Mouse (Mus musculus) liver, embryonic 14.5 days (tissue): ENCODE results near the gene Hnrnpab. TPM values are rescaled to one million over a fixed set of nuclear protein-coding genes. Genes with fewer than 3 reads are reported as not detected.
"Not testable (repeated sequence)": the region's sequence is repeated elsewhere in the genome, so short reads cannot be mapped to it uniquely, and the experiment has no call there.

Experiments
- ATAC-seq: fragments of 200-750 bp; cut with Nextera tagmentation; 2 replicates; pipeline ENCODE4 v1.8.0; 2017; ENCODE audit warnings: moderate number of reproducible peaks, mild to moderate bottlenecking, moderate library complexity; ENCODE audit not compliant: insufficient read depth
- DNase-seq, 3 experiments: peaks; one replicate each; pipeline ENCODE4 v3.0.0-alpha.2; 2012 to 2013; ENCODE audit warnings: low read depth in 3 of 3, low spot score in 3 of 3
- H3K27ac ChIP-seq: fragments of 300-500 bp; sonication (generic); 2 replicates; pipeline ENCODE4 v1.5.1; 2014; ENCODE audit warnings: moderate library complexity, mild to moderate bottlenecking, control low read depth, inconsistent platforms
- H3K27me3 ChIP-seq: fragments of 300-500 bp; sonication (generic); 2 replicates; pipeline ENCODE4 v1.6.1; 2014; ENCODE audit warnings: mild to moderate bottlenecking, low read length, moderate library complexity; ENCODE audit not compliant: control insufficient read depth, insufficient read depth
- H3K36me3 ChIP-seq: fragments of 300-500 bp; sonication (generic); replicated peaks from 2 replicates; pipeline ENCODE4 v1.6.1; 2014; ENCODE audit warnings: low read depth; ENCODE audit not compliant: control insufficient read depth, insufficient read depth
- H3K4me1 ChIP-seq, 2 experiments: fragments of 200-500 bp in 1 of 2; fragments of 300-500 bp in 1 of 2; sonication (generic) in 1 of 2; replicated peaks; 2 replicates each; pipeline ENCODE4 v1.6.1; 2012 to 2014; ENCODE audit warnings: antibody characterized with exemption in 1 of 2, inconsistent platforms in 1 of 2, low read length in 1 of 2; ENCODE audit not compliant: control insufficient read depth in 2 of 2, insufficient read depth in 2 of 2
- H3K4me2 ChIP-seq: fragments of 300-500 bp; sonication (generic); 2 replicates; pipeline ENCODE4 v1.6.1; 2014; ENCODE audit warnings: low read depth, mild to moderate bottlenecking, control low read depth, moderate library complexity
- H3K4me3 ChIP-seq, 2 experiments: fragments of 200-500 bp in 1 of 2; fragments of 300-500 bp in 1 of 2; sonication (generic) in 1 of 2; 2 replicates each; pipeline ENCODE4 v1.5.1; 2012 to 2014; ENCODE audit warnings: low read depth in 2 of 2, low read length in 2 of 2, mild to moderate bottlenecking in 2 of 2, control low read depth in 1 of 2, inconsistent platforms in 1 of 2, moderate library complexity in 1 of 2; ENCODE audit not compliant: insufficient read depth in 1 of 2
- H3K9ac ChIP-seq: fragments of 300-500 bp; sonication (generic); replicated peaks from 2 replicates; pipeline ENCODE4 v1.6.1; 2014; ENCODE audit warnings: mild to moderate bottlenecking, control low read depth, moderate library complexity
- H3K9me3 ChIP-seq: fragments of 300-500 bp; sonication (generic); 2 replicates; pipeline ENCODE4 v1.6.1; 2016; ENCODE audit warnings: low read length, mixed read lengths; ENCODE audit not compliant: control insufficient read depth
- CTCF ChIP-seq: IDR thresholded peaks from 2 replicates; pipeline ENCODE4 v1.5.1; 2016; ENCODE audit warnings: antibody characterized with exemption, low read depth, control low read depth
- EP300 ChIP-seq: IDR thresholded peaks from 2 replicates; pipeline ENCODE4 v1.6.1; 2016; ENCODE audit warnings: antibody characterized with exemption, low read depth
- WGBS: fragments of 180-500 bp; shearing (Covaris S2); extraction: QIAGEN DNeasy Blood & Tissue Kit; methylation state at CpG from one replicate; pipeline ENCODE4 v1.1.7; 2014; ENCODE audit not compliant: insufficient replicate concordance; 5-methylcytosine and 5-hydroxymethylcytosine counted together
- polyA plus RNA-seq, 2 experiments: library from polyadenylated mRNA; depleted of rRNA in 1 of 2; stranded (reverse) in 1 of 2; unstranded in 1 of 2; fragments of >200 nt; fragmentation: Nextera tagmentation in 1 of 2; extraction: Ambion mirVana in 1 of 2; gene quantifications; 2 replicates each; pipeline versions ENCODE4 v1.2.1 to v1.2.3; 2012 to 2014

Gene Hnrnpab
- polyA plus RNA-seq, 2 experiments = 220 to 260 TPM

- ATAC-seq = no peak
- 3% methylated on average over 4 of the region's 4 CpGs for WGBS
- Histone ChIP-seq H3K4me2 (no peak overlapping the region), H3K27ac (no peak overlapping the region), H3K4me3 (no peak overlapping the region), H3K4me1 (peaks cover 6 to 25% of the 10 kb centered on the region in 2 experiments), H3K27me3 (no peaks in the 10 kb centered on the region), H3K36me3 (peaks cover 5% of the 10 kb centered on the region), H3K9me3 (no peaks in the 10 kb centered on the region), H3K9ac (no peak overlapping the region)
- DNase-seq = peak in 1 of 3 experiments; percentile 53
- TF ChIP-seq CTCF (peak; percentile 89), EP300 (no peak)
These were observed 11.0 kb upstream of the Hnrnpab start for GRCm38 (mm10) chr11:51617693-51618092.

DNA sequence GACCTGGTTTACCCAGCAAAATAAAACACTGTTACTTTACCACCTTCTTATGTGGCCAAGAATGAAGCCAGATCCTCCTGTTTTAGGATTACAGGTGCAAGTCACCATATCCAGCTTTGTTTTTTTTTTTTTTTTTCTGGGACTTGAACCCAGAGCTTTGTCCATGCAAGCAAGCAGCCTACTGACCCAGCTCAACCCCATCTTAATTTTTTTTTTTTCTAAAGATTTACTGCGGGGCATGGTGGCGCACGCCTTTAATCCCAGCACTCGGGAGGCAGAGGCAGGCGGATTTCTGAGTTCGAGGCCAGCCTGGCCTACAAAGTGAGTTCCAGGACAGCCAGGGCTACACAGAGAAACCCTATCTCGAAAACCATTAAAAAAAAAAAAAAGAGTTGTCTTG is 9.5 kb upstream of the Hnrnpab start:
- H3K36me3 ChIP-seq, H3K9me3 ChIP-seq, ATAC-seq, H3K27me3 ChIP-seq, DNase-seq: not testable (repeated sequence)
- Histone ChIP-seq H3K4me3 (peak overlapping the region; percentile 60 to 74), H3K4me2 (peak overlapping the region; percentile 97), H3K4me1 (peaks cover 6 to 19% of the 10 kb centered on the region in 2 experiments), H3K27ac (peak overlapping the region; percentile 84), H3K9ac (peak overlapping the region; percentile 95)
- 78% methylated on average over 7 of the region's 7 CpGs for WGBS

DNA sequence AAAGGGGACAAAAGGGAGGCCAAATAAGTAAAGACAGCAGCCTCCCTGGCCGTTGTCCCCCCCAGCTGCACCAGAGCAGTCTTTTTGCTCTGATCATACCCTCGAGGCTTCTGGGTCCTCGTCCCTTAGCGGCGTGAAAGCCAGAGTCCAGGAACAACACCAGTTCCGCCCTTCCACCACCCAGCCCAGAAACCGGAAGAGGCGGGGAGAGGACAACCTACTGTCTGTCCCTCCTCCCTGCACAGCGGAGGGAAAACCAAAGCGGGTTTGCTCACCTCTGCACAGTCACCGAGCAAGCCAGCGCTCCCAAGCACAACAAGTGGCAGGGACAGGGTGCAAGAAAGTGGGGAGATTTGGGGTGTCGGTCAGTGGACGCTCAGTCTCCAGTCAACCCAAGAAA is 9.0 kb upstream of the Hnrnpab start:
- TF ChIP-seq EP300 (no peak), CTCF (no peak)
- Histone ChIP-seq H3K4me2 (peak overlapping the region; percentile 97), H3K27me3 (no peaks in the 10 kb centered on the region), H3K9me3 (no peaks in the 10 kb centered on the region), H3K9ac (peak overlapping the region; percentile 95), H3K36me3 (no peaks in the 10 kb centered on the region), H3K4me1 (peaks cover 6 to 16% of the 10 kb centered on the region in 2 experiments), H3K4me3 (peak overlapping the region; percentile 60 to 74), H3K27ac (peak overlapping the region; percentile 84)
- under 1% methylated on average over 14 of the region's 14 CpGs for WGBS
- DNase-seq = peak; percentile 76 to 81 (median 77)
- ATAC-seq = peak; percentile 76

GRCm38 (mm10) chr11:51615129-51615528 is 8.5 kb upstream of the Hnrnpab start:
- H3K4me2 ChIP-seq = peak overlapping the region; percentile 97
- H3K27me3 ChIP-seq = no peaks in the 10 kb centered on the region
- H3K27ac ChIP-seq = peak overlapping the region; percentile 84
- H3K4me3 ChIP-seq = peak overlapping the region; percentile 60 to 74
- no peak for TF ChIP-seq CTCF
- TF ChIP-seq EP300 = no peak
- peak overlapping the region; percentile 95 for H3K9ac ChIP-seq
- H3K4me1 ChIP-seq = peaks cover 6 to 14% of the 10 kb centered on the region in 2 experiments
- no peaks in the 10 kb centered on the region for H3K9me3 ChIP-seq
- ATAC-seq (no peak), DNase-seq (no peak)
- H3K36me3 ChIP-seq = no peaks in the 10 kb centered on the region
- WGBS = 31% methylated on average over 7 of the region's 7 CpGs

GRCm38 (mm10) chr11:51614256-51614655 is 7.6 kb upstream of the Hnrnpab start:
- no peaks in the 10 kb centered on the region for H3K27me3 ChIP-seq
- no peak for DNase-seq
- TF ChIP-seq CTCF = no peak
- no peak for TF ChIP-seq EP300

DNA sequence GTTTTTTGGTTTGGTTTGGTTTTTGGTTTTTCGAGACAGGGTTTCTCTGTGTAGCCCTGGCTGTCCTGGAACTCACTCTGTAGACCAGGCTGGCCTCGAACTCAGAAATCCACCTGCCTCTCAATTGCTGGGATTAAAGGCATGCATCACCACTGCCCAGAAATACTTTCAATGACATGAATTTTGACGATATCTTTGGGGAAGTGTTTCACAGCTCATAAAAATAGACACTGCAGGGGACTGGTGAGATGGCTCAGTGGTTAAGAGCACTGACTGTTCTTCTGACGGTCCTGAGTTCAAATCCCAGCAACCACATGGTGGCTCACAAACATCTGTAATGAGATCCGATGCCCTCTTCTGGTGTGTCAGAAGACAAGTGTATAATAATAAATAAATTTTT is 3.3 kb upstream of the Hnrnpab start:
- not testable (repeated sequence) for H3K9ac ChIP-seq, H3K4me3 ChIP-seq, ATAC-seq, H3K27me3 ChIP-seq, H3K9me3 ChIP-seq, H3K36me3 ChIP-seq, DNase-seq
- H3K27ac ChIP-seq = peak overlapping the region; percentile 77
- H3K4me1 ChIP-seq = peaks cover 23% of the 10 kb centered on the region in 2 experiments
- peak overlapping the region; percentile 59 for H3K4me2 ChIP-seq
- WGBS = 42% methylated on average over 5 of the region's 5 CpGs

More at GRCm38 (mm10) chr11:51614256-51614655, 7.6 kb upstream of the Hnrnpab start:
- Histone ChIP-seq H3K9ac (no peak overlapping the region), H3K27ac (no peak overlapping the region), H3K4me2 (no peak overlapping the region), H3K4me1 (peaks cover 13 to 21% of the 10 kb centered on the region in 2 experiments), H3K36me3 (no peaks in the 10 kb centered on the region), H3K4me3 (no peak overlapping the region), H3K9me3 (no peaks in the 10 kb centered on the region)
- WGBS = 76% methylated on average over 8 of the region's 8 CpGs
- ATAC-seq = no peak
